Mouse (Mus musculus) intestine, embryonic 15.5 days (tissue): Measurements from ENCODE around the gene Gpr82. TPM values are rescaled to one million over a fixed set of nuclear protein-coding genes. Genes with fewer than 3 reads are reported as not detected.

Source experiments
- ATAC-seq: fragments of 200-750 bp; cut with Nextera tagmentation; 2 replicates; pipeline ENCODE4 v1.8.0; 2017; ENCODE audit warnings: moderate TSS enrichment, moderate library complexity
- H3K27ac ChIP-seq: fragments of 300-500 bp; sonication (generic); 2 replicates; pipeline ENCODE4 v1.5.1; 2015; ENCODE audit warnings: mild to moderate bottlenecking, inconsistent platforms
- H3K27me3 ChIP-seq: fragments of 300-500 bp; sonication (generic); replicated peaks from 2 replicates; pipeline ENCODE4 v1.6.1; 2015; ENCODE audit warnings: inconsistent platforms
- H3K36me3 ChIP-seq: fragments of 300-500 bp; sonication (generic); 2 replicates; pipeline ENCODE4 v1.6.1; 2015; ENCODE audit warnings: inconsistent platforms
- H3K4me1 ChIP-seq: fragments of 300-500 bp; sonication (generic); replicated peaks from 2 replicates; pipeline ENCODE4 v1.6.1; 2015; ENCODE audit warnings: inconsistent platforms
- H3K4me2 ChIP-seq: fragments of 300-500 bp; sonication (generic); replicated peaks from 2 replicates; pipeline ENCODE4 v1.6.1; 2015; ENCODE audit warnings: mild to moderate bottlenecking, inconsistent platforms
- H3K4me3 ChIP-seq: fragments of 300-500 bp; sonication (generic); replicated peaks from 2 replicates; pipeline ENCODE4 v1.5.1; 2015; ENCODE audit warnings: inconsistent platforms
- H3K9ac ChIP-seq: fragments of 300-500 bp; sonication (generic); 2 replicates; pipeline ENCODE4 v1.6.1; 2015; ENCODE audit warnings: inconsistent platforms
- H3K9me3 ChIP-seq: fragments of 300-500 bp; sonication (generic); 2 replicates; pipeline ENCODE4 v1.6.1; 2016; ENCODE audit warnings: inconsistent platforms
- WGBS: fragments of 180-500 bp; shearing (Covaris S2); methylation state at CpG from one replicate; pipeline ENCODE4 v1.1.7; 2015; 5-methylcytosine and 5-hydroxymethylcytosine counted together
- polyA plus RNA-seq: library from polyadenylated mRNA; unstranded; fragments of >200 nt; fragmentation: Nextera tagmentation; extraction: Ambion mirVana; gene quantifications from 2 replicates; pipeline ENCODE4 v1.2.1, GENCODE M21; 2015

Gene Gpr82
- polyA plus RNA-seq, 1 experiment from 2014 or later: 0.18 TPM

DNA sequence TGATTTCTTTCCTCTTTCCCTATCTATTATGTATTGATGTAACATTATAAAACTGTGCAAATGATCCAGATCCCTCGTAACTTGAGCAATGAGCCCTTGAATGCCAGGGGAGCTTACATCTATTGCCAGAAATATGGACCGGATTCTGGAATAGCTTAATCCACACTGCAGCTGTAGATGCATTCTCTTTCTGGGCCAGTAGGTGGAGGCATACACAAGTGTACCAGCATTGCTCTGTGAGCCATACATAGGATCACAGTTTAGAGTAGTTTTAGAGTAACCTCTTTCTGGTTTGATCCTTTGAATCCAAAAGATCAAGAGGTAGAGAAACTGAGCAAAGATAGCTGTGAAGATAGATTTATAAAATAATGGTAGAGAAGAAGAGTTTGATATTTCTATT is 49.0 kb downstream of the Gpr82 start:
- no peak overlapping the region for H3K4me3 ChIP-seq
- 39% methylated on average over 2 of the region's 2 CpGs for WGBS
- H3K4me2 ChIP-seq: no peak overlapping the region
- H3K36me3 ChIP-seq: no peaks in the 10 kb centered on the region
- ATAC-seq: no peak
- no peaks in the 10 kb centered on the region for H3K9me3 ChIP-seq
- H3K27ac ChIP-seq: no peak overlapping the region
- H3K4me1 ChIP-seq: no peaks in the 10 kb centered on the region
- no peak overlapping the region for H3K9ac ChIP-seq
- no peaks in the 10 kb centered on the region for H3K27me3 ChIP-seq

Other genes starting within 250 kb of the Gpr82 start
- 0.03 TPM in 1 of 2 replicates, not detected in the other for gene Nyx, start 195.3 kb upstream of the Gpr82 start, polyA plus RNA-seq
- gene Gpr34, start 29.3 kb upstream of the Gpr82 start, polyA plus RNA-seq: 1.9 TPM in 2 replicates
- gene Cask, start 190.0 kb downstream of the Gpr82 start, polyA plus RNA-seq: 10.9 and 11.3 TPM in 2 replicates